Mouse (Mus musculus) retina, adult 2 months (tissue): Measurements from ENCODE around the gene Erbb4.

Experiments used
- DNase-seq: peaks from one replicate; pipeline ENCODE4 v3.0.0-alpha.2; 2012; ENCODE audit warnings: low read depth, low spot score

Gene Erbb4

GRCm38 (mm10) chr1:69024858-69025257 is 83.0 kb downstream of the Erbb4 start:
- DNase-seq = no peak

- no peak for DNase-seq
Measured at GRCm38 (mm10) chr1:69023157-69023925, 84.5 kb downstream of the Erbb4 start.

DNA sequence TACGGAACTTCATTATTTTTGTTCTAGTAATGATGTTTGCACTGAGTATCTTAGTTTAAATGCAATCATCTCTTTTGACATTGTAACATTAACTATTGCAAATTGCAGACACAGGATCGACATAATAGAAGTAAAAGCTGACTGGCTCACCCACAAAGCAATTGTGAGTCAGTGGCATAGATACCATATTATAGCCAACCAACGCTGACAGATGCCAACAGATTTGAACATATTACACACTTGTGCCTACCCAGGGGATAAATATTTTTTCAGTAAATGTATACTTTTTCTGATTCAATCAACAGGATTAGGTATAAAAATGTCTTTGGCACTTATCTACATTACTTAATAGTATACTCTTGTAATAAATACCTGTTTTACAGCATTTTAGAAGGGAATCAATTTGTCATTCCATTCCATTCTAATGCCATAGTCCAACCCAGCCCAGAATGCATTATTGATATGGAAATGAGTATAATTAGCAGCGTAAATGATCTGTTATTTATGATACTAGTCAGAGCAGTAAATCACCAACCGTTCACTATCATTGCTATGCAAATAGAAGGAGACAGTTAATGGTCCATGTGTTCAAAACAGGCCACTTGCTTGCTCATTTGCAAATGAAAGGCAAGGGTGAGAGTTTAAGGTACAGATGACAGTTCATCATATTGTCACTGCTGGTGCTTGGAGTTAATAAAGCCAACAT is 97.9 kb downstream of the Erbb4 start:
- no peak for DNase-seq

DNA sequence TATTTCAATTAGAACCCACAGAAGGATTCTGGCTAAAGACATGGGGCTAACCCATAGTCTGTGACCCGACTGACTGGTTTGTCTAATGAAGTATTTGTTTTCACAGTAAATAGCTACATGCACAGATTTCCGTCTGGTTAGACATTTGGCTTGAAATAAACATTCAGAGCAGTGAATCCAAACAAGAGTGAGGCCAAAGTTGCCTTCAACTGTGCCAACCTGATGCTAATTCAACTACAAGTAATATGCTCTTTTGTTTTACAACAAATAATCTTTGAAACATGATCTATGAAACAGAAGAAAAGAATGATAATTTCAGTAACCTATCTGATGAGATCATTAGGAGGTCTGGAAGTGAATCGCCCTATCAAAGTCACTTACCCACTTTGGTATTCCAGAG is 106.5 kb downstream of the Erbb4 start:
- no peak for DNase-seq

GRCm38 (mm10) chr1:68979251-68979650 is 128.6 kb downstream of the Erbb4 start:
- DNase-seq = no peak

GRCm38 (mm10) chr1:68978571-68978970 is 129.3 kb downstream of the Erbb4 start:
- no peak for DNase-seq

DNA sequence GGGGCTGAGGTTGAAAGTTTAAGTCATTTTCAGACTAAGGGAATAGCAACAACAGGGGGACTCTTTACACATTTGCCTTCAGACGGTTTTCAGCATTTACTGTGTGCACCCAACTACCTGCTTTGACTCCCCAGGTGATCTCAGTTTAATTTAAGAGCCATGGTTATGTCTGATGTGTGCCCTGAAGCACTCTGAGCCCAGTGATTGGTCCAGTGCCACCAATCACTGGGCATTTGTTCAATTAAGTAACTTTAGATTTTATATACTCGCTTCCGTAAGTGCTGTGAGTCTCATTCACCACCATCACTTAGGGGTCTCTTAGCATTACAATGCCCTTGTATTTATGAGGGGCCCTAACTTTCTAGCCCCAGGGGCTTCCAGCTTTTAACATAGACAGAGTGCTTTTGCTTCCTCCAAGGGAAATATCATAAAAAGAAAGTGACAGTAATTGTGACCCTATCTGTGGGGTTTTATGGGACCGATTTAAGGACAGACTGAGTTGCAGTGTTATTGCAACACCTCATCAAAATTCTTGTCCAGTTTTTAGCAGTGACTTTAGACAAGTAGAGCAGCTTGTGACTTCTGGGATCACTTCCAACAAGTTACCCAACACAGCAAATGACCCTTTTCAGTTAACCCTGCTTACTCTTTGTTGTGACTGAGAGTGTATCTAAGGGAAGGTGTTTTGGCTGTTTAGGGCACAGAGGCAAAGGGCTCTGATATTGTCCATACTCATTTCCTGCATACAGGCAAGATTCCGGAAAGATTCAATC is 134.3 kb downstream of the Erbb4 start:
- no peak for DNase-seq

DNA sequence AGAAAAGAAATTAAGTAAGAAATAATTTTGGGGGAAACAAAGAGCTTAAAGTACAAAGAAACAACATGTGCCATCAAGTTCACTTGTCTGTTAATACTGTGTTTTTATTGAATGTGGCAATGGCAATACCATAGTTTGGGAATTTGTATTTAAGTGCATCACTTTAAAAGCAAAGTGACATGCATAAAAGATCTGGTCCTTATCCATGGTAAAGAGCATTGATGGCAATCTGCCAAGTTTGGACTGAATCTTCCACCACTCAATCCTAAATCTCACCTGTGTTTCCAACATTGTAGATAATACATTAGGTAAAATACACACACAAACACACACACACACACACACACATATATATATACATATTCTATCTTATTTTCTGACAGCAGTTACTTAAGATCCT is 143.7 kb downstream of the Erbb4 start:
- DNase-seq = no peak

- no peak for DNase-seq
Measured at GRCm38 (mm10) chr1:68961365-68962116, 146.3 kb downstream of the Erbb4 start.

DNA sequence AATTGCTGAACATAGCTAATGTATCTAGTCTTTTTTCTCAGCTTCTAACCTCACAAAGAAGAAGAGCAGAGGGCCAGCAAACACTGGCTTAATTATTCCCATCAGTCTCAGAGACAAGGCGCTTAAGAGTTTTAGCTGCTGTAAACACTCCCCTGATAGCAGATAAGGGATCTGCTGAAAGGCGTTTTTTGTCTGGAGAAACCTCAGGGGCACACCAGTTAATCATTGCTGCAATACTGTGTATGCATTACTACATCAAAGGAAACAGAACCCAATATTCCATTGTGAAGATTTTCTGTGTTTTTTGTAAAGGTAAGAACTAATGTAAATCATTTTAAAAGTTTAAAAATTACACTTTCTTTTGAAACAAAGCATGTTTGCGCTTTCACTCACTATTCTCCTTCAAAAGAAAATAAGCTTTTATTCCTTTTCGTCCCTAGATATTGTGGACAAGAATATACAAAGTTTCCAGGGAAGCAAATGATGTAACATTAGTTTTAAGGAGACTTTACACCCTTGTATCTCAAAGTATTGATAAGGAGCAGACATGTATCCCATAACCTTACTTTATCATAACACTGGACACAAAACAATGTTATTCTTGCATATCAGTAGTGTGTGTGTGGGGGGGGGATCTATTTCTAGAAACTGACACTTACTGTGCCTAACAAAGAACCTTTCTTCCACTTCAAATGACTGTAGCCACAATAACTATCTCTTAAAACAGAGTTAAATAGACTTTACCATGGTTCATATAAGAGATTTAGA is 150.9 kb downstream of the Erbb4 start:
- DNase-seq = no peak

- DNase-seq = no peak
Measured at GRCm38 (mm10) chr1:68955482-68955881, 152.4 kb downstream of the Erbb4 start.

GRCm38 (mm10) chr1:68943141-68943540 is 164.7 kb downstream of the Erbb4 start:
- DNase-seq = no peak

- no peak for DNase-seq
Measured at GRCm38 (mm10) chr1:68934804-68935203, 173.1 kb downstream of the Erbb4 start.

DNA sequence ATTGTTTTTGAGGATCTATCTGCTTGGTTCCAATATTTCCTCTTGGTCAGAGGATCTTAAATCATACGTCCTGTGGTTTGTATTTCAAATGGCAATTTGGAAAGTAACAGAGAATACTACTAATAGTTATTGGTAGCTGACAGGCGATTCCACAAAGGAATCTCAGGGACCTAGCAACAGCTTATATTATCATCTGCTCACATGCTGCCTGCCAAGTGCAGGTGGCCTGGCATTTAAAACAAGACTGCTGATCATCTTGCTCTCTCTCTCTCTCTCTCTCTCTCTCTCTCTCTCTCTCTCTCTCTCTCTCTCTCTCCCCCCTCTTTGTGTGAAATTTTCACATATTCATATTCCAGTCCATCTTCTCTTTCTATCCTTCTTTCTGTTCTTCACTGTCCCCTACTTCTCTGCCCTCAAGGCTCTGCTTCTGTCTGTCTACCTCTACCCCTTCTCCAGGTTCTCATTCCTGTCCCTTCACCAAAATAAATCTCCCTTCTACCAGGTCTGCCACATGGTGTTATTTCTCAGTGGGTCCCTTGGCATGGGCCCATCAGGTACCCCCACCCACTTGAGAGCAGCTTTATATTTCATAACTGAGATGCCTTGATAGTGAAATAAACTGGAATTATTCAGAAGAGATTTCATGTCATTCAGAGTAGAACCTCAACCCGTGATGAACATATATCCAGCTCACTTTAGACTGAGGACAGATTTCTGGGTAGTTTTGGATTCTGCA is 174.4 kb downstream of the Erbb4 start:
- DNase-seq = no peak

- no peak for DNase-seq
Measured at GRCm38 (mm10) chr1:68917828-68918227, 190.0 kb downstream of the Erbb4 start.

DNA sequence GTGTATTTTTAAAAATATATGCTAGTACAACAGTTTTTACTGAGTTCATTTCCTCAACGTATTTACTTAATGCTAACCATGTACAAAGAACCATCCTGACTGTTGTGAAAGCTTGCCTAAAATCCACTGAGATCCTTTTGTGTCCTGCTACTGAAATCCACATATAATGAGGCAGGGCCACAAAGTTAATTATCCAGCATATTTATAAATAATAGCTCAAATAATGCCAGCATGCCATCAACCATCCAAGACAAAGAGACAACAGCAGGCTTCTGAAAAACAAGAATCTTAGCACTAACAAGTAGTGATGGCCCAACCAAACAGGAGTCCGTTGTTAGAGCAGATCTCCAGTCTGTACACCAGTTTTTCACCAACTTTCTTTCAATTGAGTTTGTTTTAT is 215.8 kb downstream of the Erbb4 start:
- no peak for DNase-seq

- no peak for DNase-seq
Measured at GRCm38 (mm10) chr1:68886823-68887222, 221.0 kb downstream of the Erbb4 start.

DNA sequence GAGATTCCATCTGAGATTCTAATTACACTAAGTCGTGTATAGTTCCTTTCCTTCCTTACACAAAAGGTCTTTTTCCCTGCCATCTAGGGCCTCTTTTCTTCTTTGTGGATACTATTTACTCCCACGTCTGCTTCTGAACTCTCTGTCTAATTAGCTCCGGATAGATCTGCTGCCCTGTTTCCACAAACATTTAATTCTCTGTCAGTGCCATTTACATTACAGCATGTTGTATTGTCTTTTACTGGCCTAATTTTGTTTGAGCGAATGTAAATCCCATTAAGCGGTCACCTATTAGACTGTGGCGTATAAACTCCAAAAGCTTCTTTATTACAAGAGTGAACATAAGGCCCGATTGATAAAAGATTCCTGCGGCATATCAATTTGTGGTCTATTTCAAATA is 232.9 kb downstream of the Erbb4 start:
- DNase-seq = no peak

GRCm38 (mm10) chr1:68873635-68874020 is 234.2 kb downstream of the Erbb4 start:
- no peak for DNase-seq

GRCm38 (mm10) chr1:68872976-68873634 is 234.8 kb downstream of the Erbb4 start:
- no peak for DNase-seq
